Mouse (Mus musculus): Measurements from ENCODE around the gene Tmem209. TPM values are rescaled to one million over a fixed set of nuclear protein-coding genes. Genes with fewer than 3 reads are reported as not detected.
A peak's percentile ranks its signal among the peaks of the same experiment; 100 is the strongest.

Tmem209 gene
- polyA plus RNA-seq (2014; fragmentation: Nextera tagmentation; extraction: Ambion mirVana), result 44.1 TPM in 2 replicates

DNA sequence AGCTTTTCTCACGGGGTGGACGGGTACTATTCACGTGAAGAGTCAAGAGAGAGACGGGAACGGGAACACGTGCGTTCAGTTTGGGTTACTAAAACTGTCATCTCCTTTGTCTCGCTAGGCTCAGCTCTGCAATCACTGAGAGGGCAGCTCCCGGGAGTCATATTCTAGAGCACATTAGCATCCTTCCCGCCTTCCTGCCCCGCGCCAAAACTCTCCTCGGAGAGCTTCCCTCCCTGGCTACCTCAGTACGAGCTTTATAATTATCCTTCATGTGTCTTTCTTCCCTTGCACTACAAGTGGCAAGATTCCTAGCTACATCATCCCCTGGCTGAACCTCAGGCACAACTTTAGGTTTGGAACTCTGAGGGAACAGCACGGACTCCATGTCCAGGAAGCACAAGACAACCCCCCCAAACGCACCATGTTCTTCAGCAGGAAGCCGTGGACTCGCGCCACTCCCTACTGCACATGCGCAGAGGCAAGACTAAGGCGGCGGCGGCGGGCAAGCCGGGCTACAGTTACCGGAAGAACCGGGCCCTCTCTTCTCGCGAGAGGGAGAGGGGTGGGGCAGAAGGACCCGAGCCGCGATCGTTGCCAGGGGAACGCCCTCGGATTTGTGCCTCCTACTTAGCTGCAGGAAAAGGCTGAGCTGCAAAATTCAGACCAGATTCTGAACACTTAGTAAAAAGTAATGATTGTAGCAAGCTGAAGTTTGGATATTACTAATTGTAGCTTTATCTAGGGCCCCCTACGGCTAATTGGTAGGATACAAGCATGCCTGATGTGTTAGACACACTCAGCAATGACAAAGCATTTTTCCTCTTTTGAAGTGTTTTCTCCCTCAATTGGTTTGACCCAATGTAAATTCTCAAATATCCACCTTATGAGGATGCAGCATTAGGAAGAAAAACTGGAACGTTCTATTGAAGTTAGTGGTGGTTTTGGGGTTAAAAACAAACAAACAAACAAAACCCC, at the start of gene Tmem209, which contains the start of gene Ssmem1:
Gene Tmem209 (minus strand): TSS at position 519 of the 975 bp plus-strand sequence.
Gene Ssmem1 (plus strand): TSS at position 585 of the 975 bp plus-strand sequence.
- ATAC-seq (replicated peaks; ENCODE audit: insufficient number of reproducible peaks, low FRiP score, low TSS enrichment, low read depth) (peak; percentile 95), DNase-seq (ENCODE audit: low spot score) (peak; percentile 100)
- WGBS, result under 1% methylated on average over 37 of the region's 37 CpGs
- Histone ChIP-seq H3K27me3 (ENCODE audit: control insufficient read depth, insufficient read depth, low read length) (no peaks in the 10 kb centered on the region), H3K4me2 (ENCODE audit: low read depth, low read length) (peak within 1 kb of the TSS; percentile 40), H3K27ac (replicated peaks; ENCODE audit: low read depth, low read length) (peak within 1 kb of the TSS; percentile 96), H3K36me3 (replicated peaks; ENCODE audit: control insufficient read depth, insufficient read depth, low read depth, low read length) (no peaks in the 10 kb centered on the region), H3K4me1 (ENCODE audit: control insufficient read depth, insufficient read depth, low read length) (no peaks in the 10 kb centered on the region), H3K9me3 (replicated peaks; ENCODE audit: control insufficient read depth, low read length) (no peaks in the 10 kb centered on the region), H3K4me3 (ENCODE audit: low read depth, low read length) (peak within 1 kb of the TSS; percentile 39), H3K9ac (replicated peaks; ENCODE audit: low read length) (peak within 1 kb of the TSS; percentile 87)

DNA sequence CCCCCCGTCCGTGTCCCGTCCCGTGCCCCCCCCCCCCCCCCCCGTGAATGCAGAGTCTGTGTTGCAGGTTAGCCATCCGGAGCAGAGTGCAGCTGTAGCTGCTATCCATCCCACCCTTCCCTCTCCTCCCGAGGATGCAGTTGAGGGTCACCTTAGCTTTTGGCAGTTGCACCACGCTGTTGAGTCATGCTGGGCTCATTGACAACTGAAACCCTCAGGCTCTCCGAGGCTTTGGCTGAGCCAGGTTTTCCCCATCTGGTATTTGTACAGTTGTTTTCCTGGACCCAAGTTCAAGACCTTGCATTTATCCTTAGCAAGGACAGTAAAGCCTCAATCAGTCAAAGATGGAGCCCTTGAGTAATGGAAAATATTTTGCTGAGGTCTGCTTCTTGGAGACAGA, 46.5 kb upstream of the Tmem209 start:
- no peak overlapping the region for H3K9ac ChIP-seq (replicated peaks; ENCODE audit: low read length)
- ATAC-seq (replicated peaks; ENCODE audit: insufficient number of reproducible peaks, low FRiP score, low TSS enrichment, low read depth) (no peak), DNase-seq (ENCODE audit: low spot score) (no peak)
- no peaks in the 10 kb centered on the region for H3K4me1 ChIP-seq (ENCODE audit: control insufficient read depth, insufficient read depth, low read length)
- WGBS, result 13% methylated on average over 4 of the region's 9 CpGs
- H3K36me3 ChIP-seq (replicated peaks; ENCODE audit: control insufficient read depth, insufficient read depth, low read depth, low read length), result no peaks in the 10 kb centered on the region
- no peak overlapping the region for H3K4me2 ChIP-seq (ENCODE audit: low read depth, low read length)
- H3K27ac ChIP-seq (replicated peaks; ENCODE audit: low read depth, low read length), result no peak overlapping the region
- H3K4me3 ChIP-seq (ENCODE audit: low read depth, low read length), result no peak overlapping the region
- H3K27me3 ChIP-seq (ENCODE audit: control insufficient read depth, insufficient read depth, low read length), result no peaks in the 10 kb centered on the region
- H3K9me3 ChIP-seq (replicated peaks; ENCODE audit: control insufficient read depth, low read length), result no peaks in the 10 kb centered on the region

DNA sequence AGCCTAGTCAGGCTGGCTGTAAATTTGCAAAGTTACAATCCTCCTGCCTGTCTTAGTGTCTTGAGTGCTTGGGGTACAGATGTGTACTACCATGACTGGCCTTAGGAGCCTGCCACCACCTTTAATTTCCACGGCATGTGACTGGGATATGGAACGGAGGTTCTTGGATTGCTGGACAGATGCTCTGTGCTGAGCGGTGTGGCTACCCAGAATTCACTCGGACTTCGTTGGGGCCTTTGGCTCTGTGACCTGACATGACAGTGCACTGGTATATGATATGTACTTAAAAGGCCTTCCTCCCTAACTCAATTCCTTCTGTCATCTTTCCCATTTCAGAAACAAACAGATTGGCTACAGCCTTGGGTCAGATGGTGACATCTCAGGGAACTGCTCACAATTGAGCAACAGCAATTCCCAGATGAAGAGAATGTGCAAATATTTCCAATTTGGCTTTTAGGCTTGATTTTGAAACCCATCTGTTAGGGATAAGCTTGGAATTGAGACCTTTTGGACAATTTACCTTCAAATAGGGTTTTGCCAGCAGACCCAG, 45.1 kb upstream of the Tmem209 start:
- 94% methylated on average over 5 of the region's 5 CpGs for WGBS
- Histone ChIP-seq H3K9ac (replicated peaks; ENCODE audit: low read length) (no peak overlapping the region), H3K9me3 (replicated peaks; ENCODE audit: control insufficient read depth, low read length) (no peaks in the 10 kb centered on the region), H3K36me3 (replicated peaks; ENCODE audit: control insufficient read depth, insufficient read depth, low read depth, low read length) (no peaks in the 10 kb centered on the region), H3K4me2 (ENCODE audit: low read depth, low read length) (no peak overlapping the region), H3K4me1 (ENCODE audit: control insufficient read depth, insufficient read depth, low read length) (no peaks in the 10 kb centered on the region), H3K27ac (replicated peaks; ENCODE audit: low read depth, low read length) (no peak overlapping the region), H3K27me3 (ENCODE audit: control insufficient read depth, insufficient read depth, low read length) (no peaks in the 10 kb centered on the region), H3K4me3 (ENCODE audit: low read depth, low read length) (no peak overlapping the region)
- DNase-seq (ENCODE audit: low spot score) (no peak), ATAC-seq (replicated peaks; ENCODE audit: insufficient number of reproducible peaks, low FRiP score, low TSS enrichment, low read depth) (no peak)

DNA sequence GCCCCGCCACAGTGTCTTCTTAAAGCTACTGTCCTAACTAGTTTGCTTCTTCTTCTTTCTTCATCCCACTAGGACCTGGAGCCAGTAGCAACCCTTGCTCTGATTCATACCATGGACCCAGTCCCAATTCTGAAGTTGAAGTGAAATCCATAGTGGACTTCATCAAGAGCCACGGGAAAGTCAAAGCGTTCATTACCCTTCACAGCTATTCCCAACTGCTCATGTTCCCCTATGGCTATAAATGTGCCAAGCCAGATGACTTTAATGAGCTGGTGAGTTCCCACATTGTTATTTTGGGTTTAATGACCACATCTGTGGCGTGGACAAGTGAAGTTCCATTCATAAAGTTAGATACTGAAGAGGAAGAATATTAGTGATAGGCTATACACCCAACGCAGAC, 44.5 kb upstream of the Tmem209 start:
- DNase-seq (ENCODE audit: low spot score), result no peak
- no peaks in the 10 kb centered on the region for H3K9me3 ChIP-seq (replicated peaks; ENCODE audit: control insufficient read depth, low read length)
- H3K4me3 ChIP-seq (ENCODE audit: low read depth, low read length), result no peak overlapping the region
- no peaks in the 10 kb centered on the region for H3K36me3 ChIP-seq (replicated peaks; ENCODE audit: control insufficient read depth, insufficient read depth, low read depth, low read length)
- H3K4me1 ChIP-seq (ENCODE audit: control insufficient read depth, insufficient read depth, low read length), result no peaks in the 10 kb centered on the region; the same call in 1 of the 2 replicates
- 90% methylated on average over 5 of the region's 5 CpGs for WGBS
- no peaks in the 10 kb centered on the region for H3K27me3 ChIP-seq (ENCODE audit: control insufficient read depth, insufficient read depth, low read length)
- no peak overlapping the region for H3K27ac ChIP-seq (replicated peaks; ENCODE audit: low read depth, low read length)
- no peak for ATAC-seq (replicated peaks; ENCODE audit: insufficient number of reproducible peaks, low FRiP score, low TSS enrichment, low read depth)
- H3K9ac ChIP-seq (replicated peaks; ENCODE audit: low read length), result no peak overlapping the region
- no peak overlapping the region for H3K4me2 ChIP-seq (ENCODE audit: low read depth, low read length)

DNA sequence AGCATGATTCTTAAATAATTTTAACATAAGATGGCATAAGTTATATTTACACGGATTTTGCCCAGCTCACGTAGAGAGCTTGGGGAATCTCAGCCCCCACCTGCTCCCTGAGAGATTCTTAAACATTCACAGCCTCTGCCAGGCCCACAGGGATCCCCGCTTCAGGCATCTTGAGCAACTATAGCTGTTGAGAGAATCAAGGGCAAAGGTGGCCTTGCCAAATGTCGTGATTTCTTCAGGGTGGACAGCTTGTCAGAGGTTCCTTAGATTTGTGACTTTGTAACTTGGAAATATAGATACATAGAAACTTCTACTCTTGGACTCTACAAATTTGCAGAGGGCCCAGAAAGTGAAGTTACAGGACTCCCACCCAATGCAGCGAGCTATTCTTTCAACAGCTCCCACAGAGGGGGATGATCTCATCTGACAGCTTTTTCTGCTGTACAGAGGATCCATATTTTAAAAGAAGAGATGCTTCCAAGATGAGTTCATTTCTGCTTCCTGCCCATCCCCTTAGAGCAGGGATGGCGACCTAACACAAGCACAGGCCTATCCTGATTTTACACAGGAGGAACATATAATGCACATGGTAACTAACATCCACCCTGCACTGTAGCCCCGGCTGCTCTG, 43.9 kb upstream of the Tmem209 start:
- Histone ChIP-seq H3K27ac (replicated peaks; ENCODE audit: low read depth, low read length) (no peak overlapping the region), H3K36me3 (replicated peaks; ENCODE audit: control insufficient read depth, insufficient read depth, low read depth, low read length) (no peaks in the 10 kb centered on the region), H3K27me3 (ENCODE audit: control insufficient read depth, insufficient read depth, low read length) (no peaks in the 10 kb centered on the region), H3K4me2 (ENCODE audit: low read depth, low read length) (no peak overlapping the region), H3K4me1 (ENCODE audit: control insufficient read depth, insufficient read depth, low read length) (peaks cover under 1% of the 10 kb centered on the region; the same call in 1 of the 2 replicates), H3K9me3 (replicated peaks; ENCODE audit: control insufficient read depth, low read length) (no peaks in the 10 kb centered on the region), H3K9ac (replicated peaks; ENCODE audit: low read length) (no peak overlapping the region), H3K4me3 (ENCODE audit: low read depth, low read length) (no peak overlapping the region)
- DNase-seq (ENCODE audit: low spot score) (no peak), ATAC-seq (replicated peaks; ENCODE audit: insufficient number of reproducible peaks, low FRiP score, low TSS enrichment, low read depth) (no peak)
- whole genome bisulfite sequencing, result 69% methylated on average over 7 of the region's 7 CpGs

DNA sequence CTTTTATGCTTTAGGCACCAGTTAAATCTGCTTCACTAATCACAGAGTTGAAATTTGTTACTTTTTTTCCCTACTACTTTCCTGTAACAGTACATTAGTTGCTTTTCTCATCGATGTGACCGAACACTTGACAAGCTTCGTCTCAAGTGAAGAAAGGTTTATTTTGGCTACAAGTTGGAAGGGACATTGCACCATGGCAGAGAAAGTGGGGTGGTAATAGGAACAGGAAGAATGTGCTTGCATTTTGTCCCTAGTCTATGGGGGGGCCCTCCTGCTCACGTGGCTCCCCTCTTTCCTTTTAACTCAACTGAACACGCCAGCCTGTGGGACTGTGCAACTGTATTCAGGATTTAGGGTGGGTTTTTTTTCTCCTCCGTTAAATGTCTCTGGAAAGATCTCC, 43.0 kb upstream of the Tmem209 start:
- H3K4me3 ChIP-seq (ENCODE audit: low read depth, low read length), result no peak overlapping the region
- H3K9me3 ChIP-seq (replicated peaks; ENCODE audit: control insufficient read depth, low read length), result no peaks in the 10 kb centered on the region
- ATAC-seq (replicated peaks; ENCODE audit: insufficient number of reproducible peaks, low FRiP score, low TSS enrichment, low read depth) (no peak), DNase-seq (ENCODE audit: low spot score) (no peak)
- no peaks in the 10 kb centered on the region for H3K27me3 ChIP-seq (ENCODE audit: control insufficient read depth, insufficient read depth, low read length)
- H3K9ac ChIP-seq (replicated peaks; ENCODE audit: low read length), result no peak overlapping the region
- no peak overlapping the region for H3K27ac ChIP-seq (replicated peaks; ENCODE audit: low read depth, low read length)
- H3K4me1 ChIP-seq (ENCODE audit: control insufficient read depth, insufficient read depth, low read length), result peaks cover 2% of the 10 kb centered on the region; the same call in 1 of the 2 replicates
- H3K36me3 ChIP-seq (replicated peaks; ENCODE audit: control insufficient read depth, insufficient read depth, low read depth, low read length), result no peaks in the 10 kb centered on the region
- no peak overlapping the region for H3K4me2 ChIP-seq (ENCODE audit: low read depth, low read length)
- WGBS, result 60% methylated on average over 6 of the region's 6 CpGs

DNA sequence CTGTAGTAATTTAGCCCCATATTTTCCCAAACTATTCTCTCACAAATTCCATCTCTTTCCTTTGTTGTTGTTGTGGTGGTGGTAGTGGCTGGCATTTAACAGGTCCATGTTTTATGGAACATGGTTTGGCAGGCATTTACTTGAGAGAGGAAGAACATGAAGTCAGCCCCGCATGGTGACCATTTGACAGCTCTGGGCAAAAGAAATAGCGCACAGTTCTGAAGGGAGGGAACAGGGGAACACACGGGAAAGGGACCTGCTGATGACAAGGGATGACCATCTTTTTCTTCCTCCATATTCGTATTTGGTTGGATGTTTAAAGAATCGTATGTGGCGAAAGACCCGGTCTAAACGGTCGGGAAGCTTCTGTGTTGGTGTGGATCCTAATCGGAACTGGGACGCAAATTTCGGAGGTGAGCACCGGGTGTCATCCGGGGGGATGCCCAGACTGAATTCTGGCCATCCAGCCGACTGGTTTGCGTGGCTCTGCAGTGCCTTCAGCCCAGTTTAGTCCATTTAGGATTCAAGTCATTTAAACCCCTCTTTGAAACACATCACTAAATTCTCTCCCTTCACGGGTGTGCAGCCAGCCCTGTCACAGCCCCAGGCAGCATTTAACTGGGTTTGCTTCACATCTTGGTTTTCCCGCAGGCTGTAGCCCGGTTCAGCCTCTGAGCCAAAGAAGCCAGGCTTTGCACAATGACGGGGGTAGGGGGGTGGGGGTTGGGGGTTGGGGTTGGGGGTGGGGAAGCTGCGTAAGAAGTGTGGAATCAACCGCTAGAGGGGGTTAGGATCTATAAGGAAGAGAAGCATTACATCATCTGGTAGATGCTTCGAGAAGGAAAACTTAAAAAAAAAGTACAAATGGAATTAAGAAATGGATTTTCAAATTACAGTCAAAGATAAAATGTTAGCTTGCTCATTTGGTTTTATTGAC, 42.3 kb upstream of the Tmem209 start:
- Histone ChIP-seq H3K27me3 (ENCODE audit: control insufficient read depth, insufficient read depth, low read length) (no peaks in the 10 kb centered on the region), H3K4me3 (ENCODE audit: low read depth, low read length) (no peak overlapping the region), H3K9me3 (replicated peaks; ENCODE audit: control insufficient read depth, low read length) (no peaks in the 10 kb centered on the region), H3K4me2 (ENCODE audit: low read depth, low read length) (no peak overlapping the region), H3K9ac (replicated peaks; ENCODE audit: low read length) (no peak overlapping the region), H3K36me3 (replicated peaks; ENCODE audit: control insufficient read depth, insufficient read depth, low read depth, low read length) (no peaks in the 10 kb centered on the region), H3K4me1 (ENCODE audit: control insufficient read depth, insufficient read depth, low read length) (peaks cover 2% of the 10 kb centered on the region; the same call in 1 of the 2 replicates), H3K27ac (replicated peaks; ENCODE audit: low read depth, low read length) (peak overlapping the region; percentile 37)
- no peak for ATAC-seq (replicated peaks; ENCODE audit: insufficient number of reproducible peaks, low FRiP score, low TSS enrichment, low read depth)
- DNase-seq (ENCODE audit: low spot score), result peak; percentile 83
- WGBS, result 23% methylated on average over 23 of the region's 23 CpGs
